Mouse (Mus musculus) CH12.LX (cell line): ENCODE results near the gene Meox1.
A peak's percentile ranks its signal among the peaks of the same experiment; 100 is the strongest.

Experiments used
- CTCF ChIP-seq, 2 experiments: IDR thresholded peaks in 1 of 2; conservative IDR thresholded peaks in 1 of 2; 2 replicates each; pipeline ENCODE4 v1.5.1; 2011 to 2012; ENCODE audit warnings: low read depth in 2 of 2, low read length in 2 of 2, improper control_type of control experiment in 1 of 2, inconsistent platforms in 1 of 2, mild to moderate bottlenecking in 1 of 2, moderate library complexity in 1 of 2
- ELF1 ChIP-seq: IDR thresholded peaks from 2 replicates; pipeline ENCODE4 v1.6.1; 2014; ENCODE audit warnings: low read depth, mild to moderate bottlenecking, inconsistent platforms, low read length, improper control_type of control experiment
- ETS1 ChIP-seq: conservative IDR thresholded peaks from 2 replicates; pipeline ENCODE4 v1.6.1; 2012; ENCODE audit warnings: low read depth, mild to moderate bottlenecking, inconsistent platforms, low read length, improper control_type of control experiment, moderate library complexity
- MAFK ChIP-seq: IDR thresholded peaks from 2 replicates; pipeline ENCODE4 v1.6.1; 2011; ENCODE audit warnings: low read length, improper control_type of control experiment; ENCODE audit not compliant: insufficient replicate concordance
- MAX ChIP-seq: IDR thresholded peaks from 2 replicates; pipeline ENCODE4 v1.6.1; 2011; ENCODE audit warnings: low read length, improper control_type of control experiment
- NRF1 ChIP-seq: IDR thresholded peaks from 2 replicates; pipeline ENCODE4 v1.6.1; 2014; ENCODE audit warnings: low read depth, mild to moderate bottlenecking, inconsistent platforms, low read length, improper control_type of control experiment, moderate library complexity
- PAX5 ChIP-seq: IDR thresholded peaks from 2 replicates; pipeline ENCODE4 v1.6.1; 2012; ENCODE audit warnings: low read length, inconsistent platforms, mixed read lengths
- POLR2A ChIP-seq: IDR thresholded peaks from 2 replicates; pipeline ENCODE4 v1.6.1; 2011; ENCODE audit warnings: low read depth, mild to moderate bottlenecking, improper control_type of control experiment, low read length
- SMC3 ChIP-seq: IDR thresholded peaks from 2 replicates; pipeline ENCODE4 v1.6.1; 2011; ENCODE audit warnings: low read depth, low read length, improper control_type of control experiment
- TCF12 ChIP-seq: IDR thresholded peaks from 2 replicates; pipeline ENCODE4 v1.6.1; 2014; ENCODE audit warnings: low read depth, mild to moderate bottlenecking, inconsistent platforms, low read length, improper control_type of control experiment
- ZKSCAN1 ChIP-seq: IDR thresholded peaks from 2 replicates; pipeline ENCODE4 v1.6.1; 2012; ENCODE audit warnings: low read depth, inconsistent platforms, low read length, improper control_type of control experiment, borderline replicate concordance
- ZMIZ1 ChIP-seq: IDR thresholded peaks from 2 replicates; pipeline ENCODE4 v1.6.1; 2012; ENCODE audit warnings: low read depth, mild to moderate bottlenecking, inconsistent platforms, low read length, improper control_type of control experiment
- ZNF384 ChIP-seq: IDR thresholded peaks from 2 replicates; pipeline ENCODE4 v1.6.1; 2012; ENCODE audit warnings: low read depth, low read length, improper control_type of control experiment, inconsistent platforms

- TF ChIP-seq CTCF (conservative IDR thresholded peaks at IDR 0.05 in 1 of 2, IDR thresholded peaks at IDR 0.05 in 1 of 2; ENCODE audit: low read depth in 2 of 2, low read length in 2 of 2): no peak; a peak in 1 of 4 replicates
- peak; percentile 59; the same call in 1 of the 2 replicates for TF ChIP-seq ETS1
- no peak for TF ChIP-seq ZMIZ1
- TF ChIP-seq POLR2A: no peak
- TF ChIP-seq PAX5: no peak
- no peak for TF ChIP-seq ZNF384
- 0 out of 2 replicates have a peak, but pooled peaks have one; percentile 5 for TF ChIP-seq SMC3
- no peak for TF ChIP-seq MAX
- TF ChIP-seq ZKSCAN1: no peak
- peak; percentile 40; the same call in 1 of the 2 replicates for TF ChIP-seq TCF12
- TF ChIP-seq ELF1: no peak
- no peak for TF ChIP-seq MAFK
- no peak for TF ChIP-seq NRF1
Measured at GRCm38 (mm10) chr11:101885232-101885631, 8.9 kb downstream of the Meox1 start.
